8 mouse cellular contexts compared by ENCODE assay signal in genomic region chr6:30357561-30358177, GRCm38 (mm10). TPM values are rescaled to one million over a fixed set of nuclear protein-coding genes. Genes with fewer than 3 reads are reported as not detected.
DNase-seq lines count a peak whose midpoint lies in the region; ATAC-seq lines count a peak whose summit lies in the region.

No protein-coding gene starts in this region.

- DNase-seq in kidney, adult 18-20 months: peak; percentile 87
- peak; percentile 90 for DNase-seq in cerebellum, postnatal 14 days
- peak; percentile 85 for DNase-seq in gastrocnemius, adult 18-20 months (ENCODE audit: low spot score)
- peak; percentile 93 for DNase-seq in intestine, embryonic 14.5 days (ENCODE audit: low spot score)
- DNase-seq in limb, embryonic 11.5 days (ENCODE audit: low spot score): peak; percentile 91
- DNase-seq in spleen, postnatal 14 days (ENCODE audit: low spot score in 2 of 2): peak; percentile 59 to 79

- H3K4me3 ChIP-seq in kidney, embryonic 15.5 days (replicated peaks): no peak overlapping the region
- no peak overlapping the region for H3K4me3 ChIP-seq in intestine, embryonic 14.5 days (ENCODE audit: low read depth, low read length)
- H3K4me3 ChIP-seq in limb, embryonic 11.5 days (ENCODE audit: low read depth, low read length): no peak overlapping the region
- no peak overlapping the region for H3K4me3 ChIP-seq in midbrain, embryonic 16.5 days (ENCODE audit: low read depth, low read length)

- H3K27me3 ChIP-seq in kidney, embryonic 15.5 days: no peaks in the 10 kb centered on the region
- no peaks in the 10 kb centered on the region for H3K27me3 ChIP-seq in intestine, embryonic 14.5 days (replicated peaks; ENCODE audit: control insufficient read depth, insufficient read depth, low read length)
- H3K27me3 ChIP-seq in limb, embryonic 11.5 days (ENCODE audit: control insufficient read depth, insufficient read depth, low read length): no peaks in the 10 kb centered on the region
- no peaks in the 10 kb centered on the region for H3K27me3 ChIP-seq in midbrain, embryonic 16.5 days (ENCODE audit: control insufficient read depth, insufficient read depth, low read depth, low read length)

- no peaks in the 10 kb centered on the region; the same call in 1 of the 2 replicates for H3K36me3 ChIP-seq in kidney, embryonic 15.5 days
- H3K36me3 ChIP-seq in intestine, embryonic 14.5 days (ENCODE audit: control insufficient read depth, insufficient read depth, low read length): no peaks in the 10 kb centered on the region
- no peaks in the 10 kb centered on the region for H3K36me3 ChIP-seq in limb, embryonic 11.5 days (ENCODE audit: control insufficient read depth, insufficient read depth, low read length)
- H3K36me3 ChIP-seq in midbrain, embryonic 16.5 days (ENCODE audit: control insufficient read depth, insufficient read depth, low read length): no peaks in the 10 kb centered on the region

- no peaks in the 10 kb centered on the region for H3K9me3 ChIP-seq in kidney, embryonic 15.5 days (replicated peaks)
- H3K9me3 ChIP-seq in intestine, embryonic 14.5 days (ENCODE audit: control insufficient read depth, low read length): no peaks in the 10 kb centered on the region
- no peaks in the 10 kb centered on the region for H3K9me3 ChIP-seq in limb, embryonic 11.5 days (ENCODE audit: control insufficient read depth, low read length)
- H3K9me3 ChIP-seq in midbrain, embryonic 16.5 days (replicated peaks; ENCODE audit: control insufficient read depth, low read length, poor library complexity, severe bottlenecking): no peaks in the 10 kb centered on the region

- ATAC-seq in kidney, embryonic 15.5 days (replicated peaks; ENCODE audit: low FRiP score): no peak
- ATAC-seq in intestine, embryonic 14.5 days (replicated peaks; ENCODE audit: low FRiP score, low TSS enrichment, low read depth): peak; percentile 68; the same call in 1 of the 2 replicates
- ATAC-seq in limb, embryonic 11.5 days (ENCODE audit: insufficient number of reproducible peaks, low FRiP score, low TSS enrichment, low read depth): no peak
- peak; percentile 83 for ATAC-seq in midbrain, embryonic 16.5 days

- H3K4me1 ChIP-seq in kidney, embryonic 15.5 days: peaks cover 44% of the 10 kb centered on the region
- H3K4me1 ChIP-seq in intestine, embryonic 14.5 days (replicated peaks; ENCODE audit: control insufficient read depth, insufficient read depth, low read length): 0 out of 2 replicates have a peak, but pooled peaks cover 2% of the 10 kb centered on the region
- H3K4me1 ChIP-seq in limb, embryonic 11.5 days (ENCODE audit: control insufficient read depth, insufficient read depth, low read length): no peaks in the 10 kb centered on the region
- no peaks in the 10 kb centered on the region for H3K4me1 ChIP-seq in midbrain, embryonic 16.5 days (ENCODE audit: control insufficient read depth, insufficient read depth, low read length)

- WGBS in kidney, embryonic 15.5 days: 12% methylated on average over 9 of the region's 9 CpGs
- 17% methylated on average over 9 of the region's 9 CpGs for WGBS in intestine, embryonic 14.5 days
- 24% methylated on average over 9 of the region's 9 CpGs for WGBS in limb, embryonic 11.5 days
- 25% methylated on average over 9 of the region's 9 CpGs for WGBS in midbrain, embryonic 16.5 days

- no peak overlapping the region; the same call in 1 of the 2 replicates for H3K4me2 ChIP-seq in kidney, embryonic 15.5 days
- H3K4me2 ChIP-seq in intestine, embryonic 14.5 days (ENCODE audit: low read length): no peak overlapping the region; the same call in 1 of the 2 replicates
- no peak overlapping the region for H3K4me2 ChIP-seq in limb, embryonic 11.5 days (ENCODE audit: low read depth, severe bottlenecking)
- H3K4me2 ChIP-seq in midbrain, embryonic 16.5 days (ENCODE audit: low read length): no peak overlapping the region

- H3K27ac ChIP-seq in kidney, embryonic 15.5 days: no peak overlapping the region
- no peak overlapping the region for H3K27ac ChIP-seq in intestine, embryonic 14.5 days (ENCODE audit: low read depth)
- H3K27ac ChIP-seq in limb, embryonic 11.5 days (replicated peaks; ENCODE audit: low read depth, low read length): no peak overlapping the region
- no peak overlapping the region for H3K27ac ChIP-seq in midbrain, embryonic 16.5 days (ENCODE audit: low read length)

- H3K9ac ChIP-seq in kidney, embryonic 15.5 days: no peak overlapping the region
- no peak overlapping the region for H3K9ac ChIP-seq in intestine, embryonic 14.5 days (ENCODE audit: low read length)
- no peak overlapping the region for H3K9ac ChIP-seq in limb, embryonic 11.5 days (ENCODE audit: low read length)
- no peak overlapping the region for H3K9ac ChIP-seq in midbrain, embryonic 16.5 days (ENCODE audit: low read depth, low read length)

RNA-seq across cellular contexts. Expression of gene Zc3hc1, which starts 33.2 kb away (rescaled TPM):
- 63.6 and 69.4 TPM in 2 replicates for polyA plus RNA-seq in kidney, embryonic 15.5 days (2015; fragmentation: Nextera tagmentation; extraction: Ambion mirVana)
- total RNA-seq in gastrocnemius, adult 18-20 months (2021): 10 to 100 TPM; 16.3 to 18.5 TPM
- polyA plus RNA-seq in intestine, embryonic 14.5 days (2014; fragmentation: Nextera tagmentation; extraction: Ambion mirVana): 50.4 and 58.4 TPM in 2 replicates
- 87.8 and 93.7 TPM in 2 replicates for polyA plus RNA-seq in limb, embryonic 11.5 days (2014; fragmentation: Nextera tagmentation; extraction: Ambion mirVana)
- 66.8 and 72.4 TPM in 2 replicates for polyA plus RNA-seq in midbrain, embryonic 16.5 days (2015; fragmentation: Nextera tagmentation; extraction: Ambion mirVana)

RNA-seq across cellular contexts. Expression of gene Klhdc10, which starts 44.0 kb away (rescaled TPM):
- 28.6 and 33.2 TPM in 2 replicates for polyA plus RNA-seq in kidney, embryonic 15.5 days (2015; fragmentation: Nextera tagmentation; extraction: Ambion mirVana)
- total RNA-seq in gastrocnemius, adult 18-20 months (2021): 10 to 100 TPM; 38.4 to 41.3 TPM
- 23.1 and 24.1 TPM in 2 replicates for polyA plus RNA-seq in intestine, embryonic 14.5 days (2014; fragmentation: Nextera tagmentation; extraction: Ambion mirVana)
- 46.0 and 49.4 TPM in 2 replicates for polyA plus RNA-seq in limb, embryonic 11.5 days (2014; fragmentation: Nextera tagmentation; extraction: Ambion mirVana)
- 41.7 and 42.1 TPM in 2 replicates for polyA plus RNA-seq in midbrain, embryonic 16.5 days (2015; fragmentation: Nextera tagmentation; extraction: Ambion mirVana)

RNA-seq across cellular contexts. Expression of gene Ube2h, which starts 53.3 kb away (rescaled TPM):
- 50.6 and 50.9 TPM in 2 replicates for polyA plus RNA-seq in kidney, embryonic 15.5 days (2015; fragmentation: Nextera tagmentation; extraction: Ambion mirVana)
- 10 to 100 TPM; 64.7 to 69.4 TPM for total RNA-seq in gastrocnemius, adult 18-20 months (2021)
- 50.5 and 50.8 TPM in 2 replicates for polyA plus RNA-seq in intestine, embryonic 14.5 days (2014; fragmentation: Nextera tagmentation; extraction: Ambion mirVana)
- polyA plus RNA-seq in limb, embryonic 11.5 days (2014; fragmentation: Nextera tagmentation; extraction: Ambion mirVana): 48.7 and 49.3 TPM in 2 replicates
- polyA plus RNA-seq in midbrain, embryonic 16.5 days (2015; fragmentation: Nextera tagmentation; extraction: Ambion mirVana): 56.7 and 57.0 TPM in 2 replicates

Comparison
In these comparisons a context has a peak if more than half of its experiments do, and no peak if none do; other contexts are left out.
1. ATAC-seq: peak in intestine, embryonic 14.5 days (single experiment) and midbrain, embryonic 16.5 days (single experiment); none in kidney, embryonic 15.5 days (single experiment) and limb, embryonic 11.5 days (single experiment).
2. Peak in every context shown above with its lines, with median percentiles within 50 percentile points of each other: DNase-seq.